Mouse (Mus musculus): Measurements from ENCODE around the gene Tfap2e. TPM values are rescaled to one million over a fixed set of nuclear protein-coding genes. Genes with fewer than 3 reads are reported as not detected.
A peak's percentile ranks its signal among the peaks of the same experiment; 100 is the strongest.

The Tfap2e gene
- polyA plus RNA-seq, 1 experiment from 2014 or later = 0.69 TPM

GRCm38 (mm10) chr4:126753268-126754230 is 17.5 kb upstream of the Tfap2e start, which contains the start of the genes Ncdn and AU040320:
Ncdn (minus strand) TSS chr4:126753438.
AU040320 (plus strand) TSS chr4:126753544.
- peak; percentile 98 for DNase-seq (ENCODE audit: low spot score)
- H3K4me1 ChIP-seq (ENCODE audit: control insufficient read depth, insufficient read depth, low read length) = peaks cover 42% of the 10 kb centered on the region
- WGBS = under 1% methylated on average over 66 of the region's 71 CpGs

GRCm38 (mm10) chr4:126752608-126753141 is 16.6 kb upstream of the Tfap2e start:
- no peaks in the 10 kb centered on the region for H3K9me3 ChIP-seq (replicated peaks; ENCODE audit: control insufficient read depth, low read length)
- H3K9ac ChIP-seq (ENCODE audit: low read length) = peak overlapping the region; percentile 90
- peaks cover 42% of the 10 kb centered on the region for H3K4me1 ChIP-seq (ENCODE audit: control insufficient read depth, insufficient read depth, low read length)
- H3K27me3 ChIP-seq (replicated peaks; ENCODE audit: control insufficient read depth, insufficient read depth, low read length) = no peaks in the 10 kb centered on the region
- H3K4me3 ChIP-seq (ENCODE audit: low read depth, low read length) = peak overlapping the region; percentile 89
- DNase-seq (ENCODE audit: low spot score) (no peak), ATAC-seq (peak; percentile 2; the same call in 1 of the 2 replicates)
- H3K27ac ChIP-seq (ENCODE audit: low read depth, low read length) = peak overlapping the region; percentile 95
- H3K36me3 ChIP-seq (ENCODE audit: control insufficient read depth, insufficient read depth, low read length) = peaks cover 22% of the 10 kb centered on the region
- H3K4me2 ChIP-seq (ENCODE audit: low read length) = peak overlapping the region; percentile 77
- under 1% methylated on average over 23 of the region's 23 CpGs for WGBS

More at GRCm38 (mm10) chr4:126753268-126754230, 17.5 kb upstream of the Tfap2e start, which contains the start of the genes Ncdn and AU040320:
- Histone ChIP-seq H3K4me2 (ENCODE audit: low read length) (peak within 1 kb of the TSS; percentile 85), H3K27ac (ENCODE audit: low read depth, low read length) (peak within 1 kb of the TSS; percentile 95), H3K9ac (ENCODE audit: low read length) (peak within 1 kb of the TSS; percentile 90), H3K9me3 (replicated peaks; ENCODE audit: control insufficient read depth, low read length) (no peaks in the 10 kb centered on the region), H3K36me3 (ENCODE audit: control insufficient read depth, insufficient read depth, low read length) (peaks cover 23% of the 10 kb centered on the region), H3K27me3 (replicated peaks; ENCODE audit: control insufficient read depth, insufficient read depth, low read length) (no peaks in the 10 kb centered on the region), H3K4me3 (ENCODE audit: low read depth, low read length) (peak within 1 kb of the TSS; percentile 89)
- ATAC-seq = peak; percentile 98

- no peak overlapping the region for H3K27ac ChIP-seq (ENCODE audit: low read depth, low read length)
- peaks cover 42% of the 10 kb centered on the region for H3K4me1 ChIP-seq (ENCODE audit: control insufficient read depth, insufficient read depth, low read length)
- DNase-seq (ENCODE audit: low spot score) = no peak
- H3K27me3 ChIP-seq (replicated peaks; ENCODE audit: control insufficient read depth, insufficient read depth, low read length) = no peaks in the 10 kb centered on the region
- no peak for ATAC-seq
- 2% methylated on average over 13 of the region's 13 CpGs for WGBS
- H3K4me2 ChIP-seq (ENCODE audit: low read length) = peak overlapping the region; percentile 77
- peak overlapping the region; percentile 89 for H3K4me3 ChIP-seq (ENCODE audit: low read depth, low read length)
- H3K9ac ChIP-seq (ENCODE audit: low read length) = peak overlapping the region; percentile 90
- peaks cover 24% of the 10 kb centered on the region for H3K36me3 ChIP-seq (ENCODE audit: control insufficient read depth, insufficient read depth, low read length)
- no peaks in the 10 kb centered on the region for H3K9me3 ChIP-seq (replicated peaks; ENCODE audit: control insufficient read depth, low read length)
Measured at GRCm38 (mm10) chr4:126752024-126752607, 16.1 kb upstream of the Tfap2e start.

GRCm38 (mm10) chr4:126751556-126752023 is 15.6 kb upstream of the Tfap2e start:
- ATAC-seq = no peak
- Histone ChIP-seq H3K9me3 (replicated peaks; ENCODE audit: control insufficient read depth, low read length) (no peaks in the 10 kb centered on the region), H3K36me3 (ENCODE audit: control insufficient read depth, insufficient read depth, low read length) (peaks cover 30% of the 10 kb centered on the region)

GRCm38 (mm10) chr4:126750863-126751555 is 15.0 kb upstream of the Tfap2e start:
- peaks cover 42% of the 10 kb centered on the region for H3K4me1 ChIP-seq (ENCODE audit: control insufficient read depth, insufficient read depth, low read length)
- peak overlapping the region; percentile 77; the same call in 1 of the 2 replicates for H3K4me2 ChIP-seq (ENCODE audit: low read length)
- DNase-seq (ENCODE audit: low spot score) = no peak
- peak overlapping the region; percentile 90; the same call in 1 of the 2 replicates for H3K9ac ChIP-seq (ENCODE audit: low read length)
- no peak overlapping the region for H3K27ac ChIP-seq (ENCODE audit: low read depth, low read length)
- H3K36me3 ChIP-seq (ENCODE audit: control insufficient read depth, insufficient read depth, low read length) = peaks cover 36% of the 10 kb centered on the region
- H3K27me3 ChIP-seq (replicated peaks; ENCODE audit: control insufficient read depth, insufficient read depth, low read length) = no peaks in the 10 kb centered on the region
- H3K9me3 ChIP-seq (replicated peaks; ENCODE audit: control insufficient read depth, low read length) = no peaks in the 10 kb centered on the region
- ATAC-seq = no peak
- 65% methylated on average over 8 of the region's 8 CpGs for WGBS
- peak overlapping the region; percentile 89; the same call in 1 of the 2 replicates for H3K4me3 ChIP-seq (ENCODE audit: low read depth, low read length)

More at GRCm38 (mm10) chr4:126751556-126752023, 15.6 kb upstream of the Tfap2e start:
- Histone ChIP-seq H3K27ac (ENCODE audit: low read depth, low read length) (no peak overlapping the region), H3K4me2 (ENCODE audit: low read length) (peak overlapping the region; percentile 77), H3K9ac (ENCODE audit: low read length) (peak overlapping the region; percentile 90), H3K27me3 (replicated peaks; ENCODE audit: control insufficient read depth, insufficient read depth, low read length) (no peaks in the 10 kb centered on the region), H3K4me1 (ENCODE audit: control insufficient read depth, insufficient read depth, low read length) (peaks cover 42% of the 10 kb centered on the region), H3K4me3 (ENCODE audit: low read depth, low read length) (peak overlapping the region; percentile 89)
- DNase-seq (ENCODE audit: low spot score) = no peak
- 44% methylated on average over 10 of the region's 10 CpGs for whole genome bisulfite sequencing

- no peak overlapping the region for H3K4me3 ChIP-seq (ENCODE audit: low read depth, low read length)
- H3K4me1 ChIP-seq (ENCODE audit: control insufficient read depth, insufficient read depth, low read length) = peaks cover 38% of the 10 kb centered on the region
- DNase-seq (ENCODE audit: low spot score) (peak; percentile 87), ATAC-seq (no peak)
- H3K27ac ChIP-seq (ENCODE audit: low read depth, low read length) = peak overlapping the region; percentile 44; the same call in 1 of the 2 replicates
- peak overlapping the region; percentile 29 for H3K4me2 ChIP-seq (ENCODE audit: low read length)
- 65% methylated on average over 26 of the region's 26 CpGs for WGBS
- H3K9ac ChIP-seq (ENCODE audit: low read length) = 0 out of 2 replicates have a peak overlapping the region, but pooled peaks have one; percentile 8
- H3K36me3 ChIP-seq (ENCODE audit: control insufficient read depth, insufficient read depth, low read length) = peaks cover 42% of the 10 kb centered on the region
- no peaks in the 10 kb centered on the region for H3K27me3 ChIP-seq (replicated peaks; ENCODE audit: control insufficient read depth, insufficient read depth, low read length)
- no peaks in the 10 kb centered on the region for H3K9me3 ChIP-seq (replicated peaks; ENCODE audit: control insufficient read depth, low read length)
Measured at GRCm38 (mm10) chr4:126750046-126750683, 14.1 kb upstream of the Tfap2e start.

GRCm38 (mm10) chr4:126749553-126749952 is 13.5 kb upstream of the Tfap2e start:
- WGBS = 84% methylated on average over 11 of the region's 11 CpGs
- no peaks in the 10 kb centered on the region for H3K9me3 ChIP-seq (replicated peaks; ENCODE audit: control insufficient read depth, low read length)
- DNase-seq (ENCODE audit: low spot score) (no peak), ATAC-seq (no peak)
- peak overlapping the region; percentile 44; the same call in 1 of the 2 replicates for H3K27ac ChIP-seq (ENCODE audit: low read depth, low read length)
- peaks cover 32% of the 10 kb centered on the region for H3K4me1 ChIP-seq (ENCODE audit: control insufficient read depth, insufficient read depth, low read length)
- H3K4me2 ChIP-seq (ENCODE audit: low read length) = peak overlapping the region; percentile 29
- H3K9ac ChIP-seq (ENCODE audit: low read length) = peak overlapping the region; percentile 29; the same call in 1 of the 2 replicates
- H3K36me3 ChIP-seq (ENCODE audit: control insufficient read depth, insufficient read depth, low read length) = peaks cover 48% of the 10 kb centered on the region
- no peaks in the 10 kb centered on the region for H3K27me3 ChIP-seq (replicated peaks; ENCODE audit: control insufficient read depth, insufficient read depth, low read length)
- no peak overlapping the region for H3K4me3 ChIP-seq (ENCODE audit: low read depth, low read length)

Data from forebrain, embryonic 14.5 days (tissue).